Mouse (Mus musculus) MEL (cell line): Measurements from ENCODE around the gene Fam69b. TPM values are rescaled to one million over a fixed set of nuclear protein-coding genes. Genes with fewer than 3 reads are reported as not detected.

Experiments used
- DNase-seq: peaks from one replicate; pipeline ENCODE4 v3.0.0; 2011; ENCODE audit warnings: low read depth, low spot score
- H3K27ac ChIP-seq: 2 replicates; pipeline ENCODE4 v1.5.1; 2012; ENCODE audit warnings: low read depth, mild to moderate bottlenecking, control low read depth, low read length, moderate library complexity; ENCODE audit not compliant: control insufficient read depth
- H3K27me3 ChIP-seq, 2 experiments: fragments of 150-350 bp in 1 of 2; sonication (generic) in 1 of 2; 2 replicates each; pipeline ENCODE4 v1.6.1; 2012; ENCODE audit warnings: low read length in 2 of 2, mild to moderate bottlenecking in 2 of 2, improper control_type of control experiment in 1 of 2, moderate library complexity in 1 of 2; ENCODE audit not compliant: insufficient read depth in 2 of 2, control insufficient read depth in 1 of 2
- H3K36me3 ChIP-seq, 2 experiments: 2 replicates each; pipeline ENCODE4 v1.6.1; 2012 to 2014; ENCODE audit warnings: low read length in 2 of 2, improper control_type of control experiment in 1 of 2, inconsistent platforms in 1 of 2, mild to moderate bottlenecking in 1 of 2; ENCODE audit not compliant: insufficient read depth in 2 of 2, control insufficient read depth in 1 of 2
- H3K4me1 ChIP-seq, 2 experiments: fragments of 150-350 bp in 1 of 2; sonication (generic) in 1 of 2; 2 replicates each; pipeline ENCODE4 v1.6.1; 2012; ENCODE audit warnings: low read length in 2 of 2, improper control_type of control experiment in 1 of 2, mild to moderate bottlenecking in 1 of 2; ENCODE audit not compliant: insufficient read depth in 2 of 2, control insufficient read depth in 1 of 2
- H3K4me3 ChIP-seq, 2 experiments: fragments of 150-350 bp in 1 of 2; sonication (generic) in 1 of 2; 2 replicates each; pipeline ENCODE4 v1.5.1; 2012; ENCODE audit warnings: low read depth in 2 of 2, low read length in 2 of 2, mild to moderate bottlenecking in 2 of 2, moderate library complexity in 2 of 2, control low read depth in 1 of 2, improper control_type of control experiment in 1 of 2; ENCODE audit not compliant: control insufficient read depth in 1 of 2, insufficient read depth in 1 of 2
- H3K79me2 ChIP-seq: 2 replicates; pipeline ENCODE4 v1.6.1; 2012; ENCODE audit warnings: mild to moderate bottlenecking, low read length, moderate library complexity; ENCODE audit not compliant: control insufficient read depth, poor library complexity, insufficient read depth
- H3K9ac ChIP-seq: 2 replicates; pipeline ENCODE4 v1.6.1; 2012; ENCODE audit warnings: low read depth, mild to moderate bottlenecking, control low read depth, low read length, moderate library complexity; ENCODE audit not compliant: control insufficient read depth, poor library complexity, severe bottlenecking
- H3K9me3 ChIP-seq: fragments of 150-350 bp; sonication (generic); replicated peaks from 2 replicates; pipeline ENCODE4 v1.6.1; 2012; ENCODE audit warnings: mild to moderate bottlenecking, low read length, improper control_type of control experiment, moderate library complexity; ENCODE audit not compliant: insufficient read depth
- CTCF ChIP-seq, 3 experiments: IDR thresholded peaks in 2 of 3; conservative IDR thresholded peaks in 1 of 3; 2 replicates each; pipeline ENCODE4 v1.5.1; 2011 to 2012; ENCODE audit warnings: low read length in 3 of 3, low read depth in 2 of 3, mild to moderate bottlenecking in 2 of 3, improper control_type of control experiment in 1 of 3, inconsistent platforms in 1 of 3, mixed read lengths in 1 of 3, moderate library complexity in 1 of 3; ENCODE audit not compliant: control insufficient read depth in 1 of 3, insufficient read depth in 1 of 3, poor library complexity in 1 of 3, severe bottlenecking in 1 of 3
- ELF1 ChIP-seq: IDR thresholded peaks from 2 replicates; pipeline ENCODE4 v1.6.1; 2014; ENCODE audit warnings: low read depth, mild to moderate bottlenecking, inconsistent platforms, low read length, improper control_type of control experiment, moderate library complexity
- EP300 ChIP-seq, 2 experiments: IDR thresholded peaks; 2 replicates each; pipeline ENCODE4 v1.6.1; 2011; ENCODE audit warnings: improper control_type of control experiment in 2 of 2, low read length in 2 of 2, low read depth in 1 of 2, mild to moderate bottlenecking in 1 of 2
- ETS1 ChIP-seq: IDR thresholded peaks from 2 replicates; pipeline ENCODE4 v1.6.1; 2012; ENCODE audit warnings: low read depth, mild to moderate bottlenecking, inconsistent platforms, low read length, improper control_type of control experiment, moderate library complexity
- GATA1 ChIP-seq: IDR thresholded peaks from 2 replicates; pipeline ENCODE4 v1.6.1; 2011; ENCODE audit warnings: low read depth, low read length, improper control_type of control experiment
- JUND ChIP-seq: IDR thresholded peaks from 2 replicates; pipeline ENCODE4 v1.6.1; 2011; ENCODE audit warnings: low read depth, mild to moderate bottlenecking, improper control_type of control experiment, low read length
- MAFK ChIP-seq: IDR thresholded peaks from 2 replicates; pipeline ENCODE4 v1.6.1; 2011; ENCODE audit warnings: low read depth, mild to moderate bottlenecking, low read length, improper control_type of control experiment, borderline replicate concordance
- MEF2A ChIP-seq: IDR thresholded peaks from 2 replicates; pipeline ENCODE4 v1.6.1; 2014; ENCODE audit warnings: low read depth, mild to moderate bottlenecking, inconsistent platforms, low read length, improper control_type of control experiment; ENCODE audit not compliant: poor library complexity, insufficient replicate concordance, severe bottlenecking; ENCODE audit errors: extremely low read depth
- MXI1 ChIP-seq: IDR thresholded peaks from 2 replicates; pipeline ENCODE4 v1.6.1; 2011; ENCODE audit warnings: mild to moderate bottlenecking, low read depth, low read length, improper control_type of control experiment
- MYB ChIP-seq: IDR thresholded peaks from 2 replicates; pipeline ENCODE4 v1.6.1; 2011; ENCODE audit warnings: mild to moderate bottlenecking, low read depth, low read length, improper control_type of control experiment
- MYC ChIP-seq: IDR thresholded peaks from 2 replicates; pipeline ENCODE4 v1.6.1; 2011; ENCODE audit warnings: low read depth, mild to moderate bottlenecking, low read length, improper control_type of control experiment, moderate library complexity
- NRF1 ChIP-seq: IDR thresholded peaks from 2 replicates; pipeline ENCODE4 v1.6.1; 2014; ENCODE audit warnings: low read depth, mild to moderate bottlenecking, inconsistent platforms, low read length, improper control_type of control experiment, moderate library complexity; ENCODE audit not compliant: poor library complexity, insufficient read depth, severe bottlenecking
- POLR2AphosphoS2 ChIP-seq: IDR thresholded peaks from 2 replicates; pipeline ENCODE4 v1.6.1; 2011; ENCODE audit warnings: low read length, improper control_type of control experiment
- RAD21 ChIP-seq: IDR thresholded peaks from 2 replicates; pipeline ENCODE4 v1.6.1; 2011; ENCODE audit warnings: mild to moderate bottlenecking, low read depth, low read length, improper control_type of control experiment
- RCOR1 ChIP-seq: IDR thresholded peaks from 2 replicates; pipeline ENCODE4 v1.6.1; 2012; ENCODE audit warnings: low read depth, mild to moderate bottlenecking, inconsistent platforms, low read length, improper control_type of control experiment
- TCF12 ChIP-seq: IDR thresholded peaks from 2 replicates; pipeline ENCODE4 v1.6.1; 2014; ENCODE audit warnings: low read depth, mild to moderate bottlenecking, inconsistent platforms, low read length, improper control_type of control experiment, moderate library complexity
- USF1 ChIP-seq: IDR thresholded peaks from 2 replicates; pipeline ENCODE4 v1.6.1; 2014; ENCODE audit warnings: low read depth, mild to moderate bottlenecking, inconsistent platforms, low read length, improper control_type of control experiment, moderate library complexity
- USF2 ChIP-seq, 2 experiments: IDR thresholded peaks; 2 replicates each; pipeline ENCODE4 v1.6.1; 2011 to 2012; ENCODE audit warnings: improper control_type of control experiment in 2 of 2, low read length in 2 of 2, borderline replicate concordance in 1 of 2, inconsistent platforms in 1 of 2, low read depth in 1 of 2, mild to moderate bottlenecking in 1 of 2; ENCODE audit not compliant: insufficient read depth in 1 of 2
- ZC3H11A ChIP-seq: IDR thresholded peaks from 2 replicates; pipeline ENCODE4 v1.6.1; 2012; ENCODE audit warnings: low read depth, mild to moderate bottlenecking, inconsistent platforms, low read length, improper control_type of control experiment
- ZNF384 ChIP-seq: IDR thresholded peaks from 2 replicates; pipeline ENCODE4 v1.6.1; 2012; ENCODE audit warnings: low read depth, mild to moderate bottlenecking, inconsistent platforms, low read length, improper control_type of control experiment
- polyA plus RNA-seq, 2 experiments: library from polyadenylated mRNA; stranded (reverse) in 1 of 2; unstranded in 1 of 2; fragments of >175 nt in 1 of 2; fragments of >200 nt in 1 of 2; gene quantifications; 2 replicates each; pipeline versions ENCODE4 v1.2.1 to v1.2.4; 2012; ENCODE audit warnings: low replicate concordance in 2 of 2, low read depth in 1 of 2; ENCODE audit not compliant: insufficient read length in 2 of 2, insufficient read depth in 1 of 2, missing spikeins in 1 of 2
- total RNA-seq: library from RNA; depleted of rRNA; stranded (reverse); fragments of 300-350 nt; gene quantifications from 2 replicates; pipeline ENCODE4 v1.2.3, GENCODE M21; 2012

Fam69b gene
- total and polyA plus RNA-seq, 3 experiments, result 0.42 to 0.67 TPM; not detected in 1

- Histone ChIP-seq H3K4me1 (peaks cover 4 to 21% of the 10 kb centered on the region in 2 experiments; a peak in 3 of 4 replicates), H3K27me3 (no peaks in the 10 kb centered on the region), H3K36me3 (peaks cover 0 to 11% of the 10 kb centered on the region in 2 experiments; a peak in 2 of 4 replicates), H3K27ac (no peak overlapping the region), H3K4me3 (no peak overlapping the region), H3K9ac (no peak overlapping the region), H3K79me2 (no peaks in the 10 kb centered on the region; the same call in 1 of the 2 replicates), H3K9me3 (no peaks in the 10 kb centered on the region)
- no peak for TF ChIP-seq ZNF384
- TF ChIP-seq ZC3H11A, result no peak
- no peak for TF ChIP-seq USF2 (IDR thresholded peaks at IDR 0.05; ENCODE audit: borderline replicate concordance in 1 of 2, insufficient read depth in 1 of 2, low read depth in 1 of 2, low read length in 2 of 2)
- TF ChIP-seq GATA1, result no peak
- TF ChIP-seq RCOR1, result no peak
- no peak for TF ChIP-seq NRF1
- TF ChIP-seq JUND, result no peak
- TF ChIP-seq RAD21, result no peak
- no peak for TF ChIP-seq EP300 (IDR thresholded peaks at IDR 0.05; ENCODE audit: low read depth in 1 of 2, low read length in 2 of 2)
- TF ChIP-seq USF1, result no peak
- TF ChIP-seq MXI1, result no peak
- no peak for TF ChIP-seq MEF2A
- no peak for TF ChIP-seq POLR2AphosphoS2
- no peak for TF ChIP-seq MYB
- TF ChIP-seq MYC, result no peak
- TF ChIP-seq ETS1, result no peak
- TF ChIP-seq MAFK, result no peak
- TF ChIP-seq ELF1, result no peak
- TF ChIP-seq CTCF (IDR thresholded peaks at IDR 0.05 in 2 of 3, conservative IDR thresholded peaks at IDR 0.05 in 1 of 3; ENCODE audit: control insufficient read depth in 1 of 3, insufficient read depth in 1 of 3, low read depth in 2 of 3, low read length in 3 of 3, poor library complexity in 1 of 3, severe bottlenecking in 1 of 3), result no peak
- TF ChIP-seq TCF12, result no peak
- DNase-seq, result no peak
These were observed 42.5 kb upstream of the Fam69b start for GRCm38 (mm10) chr2:26585713-26586112.
